Mouse (Mus musculus): ENCODE results near the gene Adgrl2. TPM values are rescaled to one million over a fixed set of nuclear protein-coding genes. Genes with fewer than 3 reads are reported as not detected.

The Adgrl2 gene
- total and polyA plus RNA-seq, 3 experiments = not detected

DNA sequence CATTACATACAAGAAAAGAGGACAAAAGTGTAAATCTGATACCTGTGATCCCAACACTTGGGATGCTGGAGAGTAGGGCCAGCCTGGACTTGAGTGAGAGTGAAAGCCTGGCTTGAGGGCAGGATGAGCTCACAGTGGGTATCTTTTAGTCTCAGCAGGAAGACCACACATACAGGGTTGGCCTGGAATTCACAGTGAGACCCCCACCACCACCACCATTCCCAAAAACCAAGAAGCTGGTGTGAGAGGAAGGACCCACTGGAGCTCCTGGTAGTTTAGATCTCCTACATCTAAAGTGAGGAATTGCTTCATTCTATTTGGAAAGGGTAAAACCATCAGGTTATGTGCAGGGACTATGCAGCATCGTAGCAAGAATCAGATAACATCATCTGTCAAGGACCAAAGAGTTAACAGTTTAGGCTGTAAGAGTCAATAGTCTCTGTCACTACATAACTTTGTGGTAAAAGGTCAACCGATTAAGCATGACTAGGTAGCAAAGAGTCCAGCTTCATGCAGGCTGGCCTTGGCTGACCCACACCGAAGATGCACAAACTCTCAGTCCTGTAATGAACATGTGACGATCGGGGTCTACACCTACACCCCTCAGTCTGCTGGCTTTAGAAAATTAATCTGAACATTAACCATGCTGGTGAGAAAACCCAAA, 26.8 kb downstream of the Adgrl2 start:
- Histone ChIP-seq H3K9me3 (replicated peaks; ENCODE audit: insufficient read depth, low read length) (no peaks in the 10 kb centered on the region), H3K27ac (ENCODE audit: control insufficient read depth, low read depth, low read length) (no peak overlapping the region), H3K4me3 (ENCODE audit: control insufficient read depth in 1 of 2, insufficient read depth in 1 of 2, low read depth in 2 of 2, low read length in 2 of 2) (no peak overlapping the region), H3K27me3 (ENCODE audit: control insufficient read depth in 1 of 2, insufficient read depth in 2 of 2, low read length in 2 of 2) (no peaks in the 10 kb centered on the region), H3K4me1 (ENCODE audit: control insufficient read depth in 1 of 2, insufficient read depth in 2 of 2, low read length in 2 of 2) (no peaks in the 10 kb centered on the region), H3K79me2 (ENCODE audit: control insufficient read depth, insufficient read depth, low read length, poor library complexity) (no peaks in the 10 kb centered on the region), H3K9ac (ENCODE audit: control insufficient read depth, low read depth, low read length, poor library complexity, severe bottlenecking) (no peak overlapping the region), H3K36me3 (ENCODE audit: control insufficient read depth in 1 of 2, insufficient read depth in 2 of 2, low read length in 2 of 2) (no peaks in the 10 kb centered on the region)
- TF ChIP-seq KAT2A (conservative IDR thresholded peaks at IDR 0.05; ENCODE audit: low read depth, low read length) (no peak), TAL1 (IDR thresholded peaks at IDR 0.05; ENCODE audit: low read length) (no peak), MAFK (IDR thresholded peaks at IDR 0.05; ENCODE audit: borderline replicate concordance, low read depth, low read length) (no peak), EP300 (IDR thresholded peaks at IDR 0.05; ENCODE audit: low read depth in 1 of 2, low read length in 2 of 2) (no peak), JUND (IDR thresholded peaks at IDR 0.05; ENCODE audit: low read depth, low read length) (no peak)
- DNase-seq (ENCODE audit: low read depth, low spot score) = no peak

DNA sequence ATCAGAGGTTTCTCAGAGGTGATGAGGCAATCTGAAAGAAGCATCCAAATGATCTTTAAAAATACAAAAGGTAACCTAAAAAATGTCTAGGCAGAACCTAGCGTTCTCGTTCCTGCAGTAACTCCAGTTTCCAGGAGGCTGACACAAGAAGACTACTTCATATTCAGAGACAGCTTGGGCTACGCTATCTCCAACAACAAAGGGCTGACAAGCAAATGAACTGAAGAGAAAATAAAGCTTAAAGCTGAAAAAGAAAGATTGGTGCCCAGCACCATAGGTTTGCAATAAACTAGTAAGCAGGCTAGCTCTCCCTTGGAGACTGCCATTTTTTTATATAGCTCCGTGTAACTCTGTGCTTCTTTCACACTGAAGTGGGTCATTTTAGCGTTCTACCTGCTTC, 28.7 kb downstream of the Adgrl2 start:
- no peaks in the 10 kb centered on the region for H3K27me3 ChIP-seq (ENCODE audit: control insufficient read depth in 1 of 2, insufficient read depth in 2 of 2, low read length in 2 of 2)
- no peak overlapping the region for H3K4me3 ChIP-seq (ENCODE audit: control insufficient read depth in 1 of 2, insufficient read depth in 1 of 2, low read depth in 2 of 2, low read length in 2 of 2)
- DNase-seq (ENCODE audit: low read depth, low spot score) = no peak
- H3K79me2 ChIP-seq (ENCODE audit: control insufficient read depth, insufficient read depth, low read length, poor library complexity) = no peaks in the 10 kb centered on the region
- no peak for TF ChIP-seq ZNF384 (IDR thresholded peaks at IDR 0.05; ENCODE audit: low read depth, low read length)
- TF ChIP-seq TCF12 (IDR thresholded peaks at IDR 0.05; ENCODE audit: low read depth, low read length) = no peak
- no peak for TF ChIP-seq RAD21 (IDR thresholded peaks at IDR 0.05; ENCODE audit: low read depth, low read length)
- H3K9me3 ChIP-seq (replicated peaks; ENCODE audit: insufficient read depth, low read length) = no peaks in the 10 kb centered on the region
- no peaks in the 10 kb centered on the region for H3K36me3 ChIP-seq (ENCODE audit: control insufficient read depth in 1 of 2, insufficient read depth in 2 of 2, low read length in 2 of 2)
- H3K4me1 ChIP-seq (ENCODE audit: control insufficient read depth in 1 of 2, insufficient read depth in 2 of 2, low read length in 2 of 2) = no peaks in the 10 kb centered on the region
- no peak overlapping the region for H3K9ac ChIP-seq (ENCODE audit: control insufficient read depth, low read depth, low read length, poor library complexity, severe bottlenecking)
- H3K27ac ChIP-seq (ENCODE audit: control insufficient read depth, low read depth, low read length) = no peak overlapping the region

DNA sequence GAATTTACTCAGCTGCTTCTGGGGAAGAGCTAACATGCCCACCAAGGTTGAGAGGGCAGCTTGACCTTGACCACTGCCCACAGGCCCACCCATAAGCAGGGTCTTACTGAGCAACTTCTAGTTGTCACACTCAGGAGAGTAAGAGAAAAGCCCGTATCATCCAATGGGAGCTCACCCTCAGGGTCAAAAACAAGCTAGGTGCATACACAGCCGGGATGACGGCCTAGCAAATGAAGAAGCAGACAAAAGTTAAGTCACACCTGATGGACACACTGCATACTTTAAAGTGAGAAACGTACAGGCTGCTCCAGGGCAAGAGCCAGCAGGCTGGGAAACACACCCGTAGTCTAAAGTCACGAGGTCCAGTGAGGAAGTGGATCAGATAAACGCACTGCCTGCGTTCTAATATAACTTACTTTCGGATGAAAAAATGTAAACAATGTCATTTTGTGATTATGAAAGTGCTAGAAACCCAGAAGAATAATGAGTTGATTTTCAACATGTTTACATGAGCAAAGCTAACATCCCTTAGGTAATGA, 29.5 kb downstream of the Adgrl2 start:
- TF ChIP-seq USF1 (IDR thresholded peaks at IDR 0.05; ENCODE audit: low read depth, low read length) = 0 out of 2 replicates have a peak, but pooled peaks have one; percentile 15
- TF ChIP-seq MYB (IDR thresholded peaks at IDR 0.05; ENCODE audit: low read depth, low read length) = no peak
- no peaks in the 10 kb centered on the region for H3K36me3 ChIP-seq (ENCODE audit: control insufficient read depth in 1 of 2, insufficient read depth in 2 of 2, low read length in 2 of 2)
- no peaks in the 10 kb centered on the region for H3K79me2 ChIP-seq (ENCODE audit: control insufficient read depth, insufficient read depth, low read length, poor library complexity)
- no peaks in the 10 kb centered on the region for H3K27me3 ChIP-seq (ENCODE audit: control insufficient read depth in 1 of 2, insufficient read depth in 2 of 2, low read length in 2 of 2)
- H3K9me3 ChIP-seq (replicated peaks; ENCODE audit: insufficient read depth, low read length) = no peaks in the 10 kb centered on the region
- no peak overlapping the region for H3K27ac ChIP-seq (ENCODE audit: control insufficient read depth, low read depth, low read length)
- H3K4me3 ChIP-seq (ENCODE audit: control insufficient read depth in 1 of 2, insufficient read depth in 1 of 2, low read depth in 2 of 2, low read length in 2 of 2) = no peak overlapping the region
- no peak for DNase-seq (ENCODE audit: low read depth, low spot score)
- no peaks in the 10 kb centered on the region for H3K4me1 ChIP-seq (ENCODE audit: control insufficient read depth in 1 of 2, insufficient read depth in 2 of 2, low read length in 2 of 2)
- no peak overlapping the region for H3K9ac ChIP-seq (ENCODE audit: control insufficient read depth, low read depth, low read length, poor library complexity, severe bottlenecking)

Data from MEL (cell line).